Mouse (Mus musculus) hindlimb bud, embryonic 11.5 days (tissue): ENCODE measurements at regions not wholly inside any gene's neighbourhood (a gene's known extent, or its start where the extent isn't known, plus 50 kb on each side); places are given as distances from the start of the nearest gene placed in this dataset.

ENCODE experiments used
- DNase-seq: peaks from one replicate; pipeline ENCODE4 v3.0.0-alpha.2; 2012; ENCODE audit warnings: low read depth, low spot score; ENCODE audit errors: extremely low spot score

DNA sequence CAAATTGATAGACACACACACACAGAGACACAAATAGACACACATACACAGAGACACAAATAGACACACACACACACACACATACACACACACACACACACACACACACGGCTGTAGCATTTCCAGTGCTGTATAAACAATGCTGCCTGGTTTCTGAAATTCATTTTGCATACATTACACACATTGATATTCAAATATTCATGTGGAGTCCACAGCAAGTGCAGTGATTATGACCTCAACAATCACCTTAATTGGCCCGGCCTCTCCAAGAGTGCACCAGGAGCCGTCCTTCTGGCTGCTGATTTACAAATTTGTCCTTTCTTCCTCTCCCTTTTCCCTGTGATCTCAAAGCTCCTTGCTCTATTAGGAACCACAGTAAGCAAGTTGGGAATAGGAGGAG, 61.2 kb upstream of the Lhx8 start:
- no peak for DNase-seq

- no peak for DNase-seq
Observed at GRCm38 (mm10) chr3:154388656-154389055, 58.2 kb upstream of the Lhx8 start.

GRCm38 (mm10) chr3:154387271-154387670, 56.8 kb upstream of the Lhx8 start:
- no peak for DNase-seq

DNA sequence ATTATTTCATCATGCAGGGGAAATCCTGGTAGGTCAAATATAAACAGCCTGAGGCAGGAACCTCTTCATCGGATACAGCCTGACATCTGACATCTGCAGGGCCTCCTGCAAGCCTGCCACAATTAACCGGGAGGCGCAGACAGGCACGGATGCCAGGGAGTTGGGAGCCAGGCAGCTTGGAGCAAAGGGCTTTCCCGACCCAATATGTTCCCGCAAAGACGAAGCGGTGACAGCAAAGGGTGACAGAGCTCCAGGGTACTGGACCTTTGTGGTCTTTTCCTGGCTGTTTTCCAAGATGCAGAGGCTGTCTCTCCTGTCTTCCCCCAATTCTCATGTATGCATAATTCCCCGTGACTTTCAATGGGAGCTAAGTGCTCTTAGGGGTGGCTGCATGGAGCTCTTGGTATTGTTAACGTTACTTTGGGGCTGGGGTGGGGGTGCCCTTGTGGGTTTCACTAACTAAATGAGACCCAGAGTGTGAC, 55.4 kb upstream of the Lhx8 start:
- DNase-seq: no peak

- no peak for DNase-seq
Observed at GRCm38 (mm10) chr3:154382811-154383210, 52.4 kb upstream of the Lhx8 start.

DNA sequence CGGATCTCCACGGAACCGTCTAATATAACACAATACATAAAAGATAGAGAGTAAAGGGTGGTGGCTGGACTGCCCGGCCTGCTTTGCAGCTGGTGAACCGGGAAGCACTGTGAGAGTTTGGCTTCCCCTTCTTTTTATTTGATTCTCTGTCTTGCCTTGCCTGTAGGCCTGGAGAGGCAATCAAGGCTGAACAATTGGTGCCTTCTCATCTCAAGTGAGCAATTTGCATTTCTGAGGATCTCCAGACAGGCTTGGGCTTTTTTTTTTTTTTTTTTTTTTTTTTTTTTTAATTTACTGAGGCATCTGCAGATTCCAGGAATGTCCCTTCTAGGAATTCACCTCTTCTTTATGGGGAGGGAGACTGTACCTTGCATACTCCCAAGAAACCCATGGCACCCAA, 51.1 kb upstream of the Lhx8 start:
- DNase-seq: no peak
